Mouse (Mus musculus) embryonic facial prominence, embryonic 11.5 days (tissue): ENCODE results near the gene Sat2. TPM values are rescaled to one million over a fixed set of nuclear protein-coding genes. Genes with fewer than 3 reads are reported as not detected.
"Not testable (repeated sequence)": the region's sequence is repeated elsewhere in the genome, so short reads cannot be mapped to it uniquely, and the experiment has no call there.

ENCODE experiments used
- ATAC-seq: fragments of 200-750 bp; cut with Nextera tagmentation; replicated peaks from 2 replicates; pipeline ENCODE4 v1.8.0; 2017; ENCODE audit warnings: low read depth; ENCODE audit not compliant: insufficient number of reproducible peaks, low FRiP score, low TSS enrichment
- DNase-seq: peaks from one replicate; pipeline ENCODE4 v3.0.0-alpha.2; 2015; ENCODE audit warnings: low spot score
- H3K27ac ChIP-seq: fragments of 300-500 bp; sonication (generic); replicated peaks from 2 replicates; pipeline ENCODE4 v1.5.1; 2014; ENCODE audit warnings: mild to moderate bottlenecking, low read depth, low read length, control low read depth
- H3K27me3 ChIP-seq: fragments of 300-500 bp; sonication (generic); 2 replicates; pipeline ENCODE4 v1.6.1; 2014; ENCODE audit warnings: mild to moderate bottlenecking, low read length, moderate library complexity, mixed read lengths; ENCODE audit not compliant: control insufficient read depth, insufficient read depth
- H3K36me3 ChIP-seq: fragments of 300-500 bp; sonication (generic); replicated peaks from 2 replicates; pipeline ENCODE4 v1.6.1; 2014; ENCODE audit warnings: low read depth, mild to moderate bottlenecking, low read length, moderate library complexity, mixed read lengths; ENCODE audit not compliant: control insufficient read depth, insufficient read depth
- H3K4me1 ChIP-seq: fragments of 300-500 bp; sonication (generic); 2 replicates; pipeline ENCODE4 v1.6.1; 2014; ENCODE audit warnings: low read length, mixed read lengths; ENCODE audit not compliant: control insufficient read depth, insufficient read depth
- H3K4me2 ChIP-seq: fragments of 300-500 bp; sonication (generic); 2 replicates; pipeline ENCODE4 v1.6.1; 2014; ENCODE audit warnings: low read depth, mild to moderate bottlenecking, control low read depth, low read length, moderate library complexity
- H3K4me3 ChIP-seq: fragments of 300-500 bp; sonication (generic); 2 replicates; pipeline ENCODE4 v1.5.1; 2014; ENCODE audit warnings: low read depth, low read length, control low read depth
- H3K9ac ChIP-seq: fragments of 300-500 bp; sonication (generic); replicated peaks from 2 replicates; pipeline ENCODE4 v1.6.1; 2014; ENCODE audit warnings: mild to moderate bottlenecking, control low read depth, low read length
- H3K9me3 ChIP-seq: fragments of 300-500 bp; sonication (generic); replicated peaks from 2 replicates; pipeline ENCODE4 v1.6.1; 2016; ENCODE audit warnings: mild to moderate bottlenecking, low read length, inconsistent platforms, mixed read lengths; ENCODE audit not compliant: control insufficient read depth
- WGBS: fragments of 180-500 bp; shearing (Covaris S2); extraction: QIAGEN DNeasy Blood & Tissue Kit; methylation state at CpG from one replicate; pipeline ENCODE4 v1.1.7; 2014; 5-methylcytosine and 5-hydroxymethylcytosine counted together
- polyA plus RNA-seq: library from polyadenylated mRNA; unstranded; fragments of >200 nt; fragmentation: Nextera tagmentation; extraction: Ambion mirVana; gene quantifications from 2 replicates; pipeline ENCODE4 v1.2.1, GENCODE M21; 2014

Gene Sat2
- polyA plus RNA-seq, 1 experiment from 2014 or later, result 15.0 TPM

GRCm38 (mm10) chr11:69624339-69624738 is 2.5 kb downstream of the Sat2 start:
- DNase-seq, H3K4me3 ChIP-seq, H3K27ac ChIP-seq, H3K27me3 ChIP-seq, H3K4me2 ChIP-seq, ATAC-seq, H3K9me3 ChIP-seq, H3K36me3 ChIP-seq, H3K4me1 ChIP-seq, H3K9ac ChIP-seq: not testable (repeated sequence)
- WGBS, result 88% methylated on average over 2 of the region's 2 CpGs

- Histone ChIP-seq H3K9me3 (no peaks in the 10 kb centered on the region), H3K27ac (no peak overlapping the region), H3K4me2 (no peak overlapping the region), H3K9ac (no peak overlapping the region), H3K4me3 (no peak overlapping the region), H3K27me3 (no peaks in the 10 kb centered on the region), H3K4me1 (no peaks in the 10 kb centered on the region), H3K36me3 (no peaks in the 10 kb centered on the region; the same call in 1 of the 2 replicates)
- peak; percentile 92 for DNase-seq
- 34% methylated on average over 6 of the region's 6 CpGs for WGBS
- no peak for ATAC-seq
These were observed 6.5 kb downstream of the Sat2 start for GRCm38 (mm10) chr11:69628286-69628685.

GRCm38 (mm10) chr11:69629802-69630201 is 8.0 kb downstream of the Sat2 start:
- Histone ChIP-seq H3K36me3 (no peaks in the 10 kb centered on the region; the same call in 1 of the 2 replicates), H3K9ac (no peak overlapping the region)
- peak; percentile 32 for DNase-seq

DNA sequence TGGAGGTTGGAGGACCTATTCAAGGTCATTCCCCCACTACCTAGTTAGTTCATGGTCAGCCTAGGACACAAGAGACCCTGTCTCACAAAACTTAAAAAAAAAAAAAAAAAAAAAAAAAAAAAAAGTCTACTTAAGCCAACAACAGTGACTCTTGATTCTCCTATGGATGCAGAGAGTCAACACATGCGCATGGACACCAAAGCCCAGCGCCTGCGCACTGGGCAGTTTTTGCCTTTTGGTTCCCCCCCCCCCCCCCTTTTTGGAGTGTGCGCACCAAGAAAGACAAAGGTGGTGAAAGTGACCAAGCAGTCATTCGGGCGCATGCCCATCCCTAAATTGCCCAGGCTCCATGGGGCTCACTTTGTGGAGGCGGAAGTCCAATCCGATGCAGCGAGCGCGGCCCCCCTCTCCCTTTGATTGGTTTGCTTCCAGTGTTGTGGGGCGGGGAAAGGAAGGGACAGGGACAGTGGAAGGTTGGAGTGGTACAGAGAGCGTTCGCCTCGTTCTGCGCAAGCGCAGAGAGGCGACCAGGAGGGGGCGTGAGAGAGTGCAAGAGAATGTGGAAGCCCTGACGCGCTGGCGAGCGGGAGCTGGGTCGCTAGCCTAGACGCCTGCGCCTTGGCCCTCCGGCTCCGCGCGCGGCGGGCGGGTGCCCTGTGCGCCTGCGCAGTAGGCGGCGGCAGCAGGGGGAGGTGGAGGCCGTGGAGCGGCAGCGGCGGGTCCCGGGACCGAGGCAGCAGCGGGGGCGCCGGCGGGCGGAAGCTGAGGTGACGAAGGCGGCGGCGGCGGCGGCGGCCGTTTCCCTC is 10.7 kb downstream of the Sat2 start, which contains the start of gene Fxr2:
TSS of gene Fxr2 (plus strand) at position 707 of the 806 bp plus-strand sequence.
- Histone ChIP-seq H3K27me3 (no peaks in the 10 kb centered on the region), H3K9me3 (no peaks in the 10 kb centered on the region), H3K36me3 (no peaks in the 10 kb centered on the region; the same call in 1 of the 2 replicates), H3K9ac (peak within 1 kb of the TSS; percentile 97), H3K4me2 (peak within 1 kb of the TSS; percentile 74), H3K4me3 (peak within 1 kb of the TSS; percentile 98), H3K27ac (peak within 1 kb of the TSS; percentile 95), H3K4me1 (no peaks in the 10 kb centered on the region)
- ATAC-seq (peak; percentile 99), DNase-seq (peak; percentile 100)
- under 1% methylated on average over 38 of the region's 56 CpGs for WGBS

More at GRCm38 (mm10) chr11:69629802-69630201, 8.0 kb downstream of the Sat2 start:
- no peak overlapping the region for H3K27ac ChIP-seq
- H3K4me2 ChIP-seq, result no peak overlapping the region
- ATAC-seq, result no peak
- no peaks in the 10 kb centered on the region for H3K4me1 ChIP-seq
- H3K9me3 ChIP-seq, result no peaks in the 10 kb centered on the region
- H3K4me3 ChIP-seq, result no peak overlapping the region
- 67% methylated on average over 1 of the region's 1 CpGs for WGBS
- no peaks in the 10 kb centered on the region for H3K27me3 ChIP-seq

DNA sequence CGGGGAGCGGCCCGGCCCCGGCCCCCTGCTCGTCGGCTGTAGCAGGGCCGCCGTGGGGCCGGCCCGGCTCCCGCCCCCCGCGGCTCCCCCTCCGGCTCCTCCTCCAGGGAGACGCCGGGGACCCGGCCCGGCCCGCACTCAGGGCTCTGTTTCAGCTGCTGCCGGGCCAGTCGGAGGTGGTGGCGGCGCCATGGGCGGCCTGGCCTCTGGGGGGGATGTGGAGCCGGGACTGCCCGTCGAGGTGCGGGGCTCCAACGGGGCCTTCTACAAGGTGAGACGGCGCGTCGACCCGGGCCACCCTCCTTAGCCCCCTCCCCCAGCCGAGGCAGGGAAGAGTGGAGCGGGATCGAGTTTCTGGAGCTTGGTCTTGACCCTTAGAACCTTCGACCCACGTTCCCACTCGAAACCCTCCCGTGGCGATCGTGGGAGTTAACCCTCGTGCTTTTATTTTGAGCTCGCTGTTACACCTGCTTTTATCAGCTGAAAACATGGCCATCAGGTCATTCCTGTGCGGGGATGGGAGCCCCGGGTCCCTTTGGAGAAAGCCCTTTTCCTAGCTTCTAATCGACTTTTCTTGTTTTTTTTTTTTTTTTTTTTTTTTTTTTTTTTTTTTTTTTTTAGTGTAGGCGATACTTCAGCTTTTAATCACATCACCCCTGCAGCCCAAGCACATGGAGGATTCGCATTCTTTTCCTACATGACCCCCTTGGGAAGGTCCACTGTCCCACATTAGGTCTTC is 11.5 kb downstream of the Sat2 start:
- Histone ChIP-seq H3K4me1 (no peaks in the 10 kb centered on the region), H3K4me3 (peak overlapping the region; percentile 98), H3K36me3 (no peaks in the 10 kb centered on the region; the same call in 1 of the 2 replicates), H3K9me3 (no peaks in the 10 kb centered on the region), H3K9ac (peak overlapping the region; percentile 97), H3K4me2 (peak overlapping the region; percentile 74), H3K27me3 (no peaks in the 10 kb centered on the region), H3K27ac (peak overlapping the region; percentile 95)
- ATAC-seq (peak; percentile 61), DNase-seq (no peak)
- under 1% methylated on average over 37 of the region's 50 CpGs for WGBS

GRCm38 (mm10) chr11:69635471-69635870 is 13.6 kb downstream of the Sat2 start:
- WGBS, result 87% methylated on average over 3 of the region's 3 CpGs
- Histone ChIP-seq H3K9ac (no peak overlapping the region), H3K4me3 (no peak overlapping the region), H3K27me3 (no peaks in the 10 kb centered on the region), H3K9me3 (no peaks in the 10 kb centered on the region), H3K4me1 (no peaks in the 10 kb centered on the region), H3K27ac (no peak overlapping the region), H3K36me3 (peaks cover 3% of the 10 kb centered on the region), H3K4me2 (no peak overlapping the region)
- no peak for DNase-seq
- no peak for ATAC-seq

DNA sequence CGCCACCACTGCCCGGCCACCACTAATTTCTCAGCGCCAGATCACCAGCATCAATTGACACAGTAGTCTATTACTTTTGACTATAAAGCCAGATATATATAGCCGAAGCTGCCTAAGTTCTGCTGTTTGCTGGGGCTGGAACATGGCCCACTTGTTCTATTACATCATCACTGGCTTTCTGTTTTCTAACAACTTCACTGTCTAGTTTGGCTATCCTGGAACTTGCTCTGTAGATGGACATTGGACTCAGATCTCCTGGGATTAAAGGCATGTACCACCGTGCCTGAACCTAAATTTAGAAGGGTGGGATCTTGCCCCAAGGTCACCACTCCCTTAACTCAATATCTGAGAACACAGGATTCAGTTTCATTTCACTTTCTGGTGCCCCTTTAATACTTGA is 24.0 kb downstream of the Sat2 start:
- DNase-seq, result no peak
- Histone ChIP-seq H3K4me3 (no peak overlapping the region), H3K9me3 (no peaks in the 10 kb centered on the region), H3K9ac (no peak overlapping the region), H3K4me1 (no peaks in the 10 kb centered on the region), H3K27me3 (no peaks in the 10 kb centered on the region), H3K36me3 (peaks cover 38% of the 10 kb centered on the region), H3K27ac (no peak overlapping the region), H3K4me2 (no peak overlapping the region)
- ATAC-seq, result no peak
- 92% methylated on average over 5 of the region's 5 CpGs for WGBS

DNA sequence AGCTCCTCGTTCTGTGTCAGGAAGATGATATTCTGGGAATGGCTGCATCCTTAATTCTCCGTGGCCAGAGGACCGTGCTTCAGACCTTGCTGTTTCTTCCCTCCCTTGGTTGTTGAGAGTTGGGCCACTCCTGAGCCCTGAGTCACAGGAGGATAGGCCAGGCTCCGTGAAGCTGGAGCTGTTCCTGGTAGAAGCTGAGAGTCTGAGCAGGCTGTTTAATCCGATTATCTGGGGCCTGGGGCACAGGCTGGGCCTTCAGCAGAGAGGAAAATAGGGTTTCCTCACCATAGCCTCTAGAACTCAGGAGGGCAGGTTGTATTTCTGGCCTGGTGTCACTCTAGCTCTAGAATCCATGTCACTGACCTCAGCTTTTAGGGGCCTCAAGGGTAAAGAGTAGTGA is 31.6 kb downstream of the Sat2 start:
- H3K9me3 ChIP-seq, result no peaks in the 10 kb centered on the region
- H3K9ac ChIP-seq, result no peak overlapping the region
- H3K4me3 ChIP-seq, result no peak overlapping the region
- no peaks in the 10 kb centered on the region; the same call in 1 of the 2 replicates for H3K4me1 ChIP-seq
- H3K36me3 ChIP-seq, result peaks cover 29% of the 10 kb centered on the region
- H3K27me3 ChIP-seq, result no peaks in the 10 kb centered on the region
- WGBS, result 70% methylated on average over 5 of the region's 5 CpGs
- H3K27ac ChIP-seq, result no peak overlapping the region
- ATAC-seq (no peak), DNase-seq (no peak)
- H3K4me2 ChIP-seq, result no peak overlapping the region
